Mouse (Mus musculus) layer of hippocampus, adult 2 months (tissue): ENCODE data around the gene Mpv17l2. TPM values are rescaled to one million over a fixed set of nuclear protein-coding genes. Genes with fewer than 3 reads are reported as not detected.

Source experiments
- DNase-seq, 2 experiments: peaks; one replicate each; pipeline ENCODE4 v3.0.0; 2022; ENCODE audit warnings: low spot score in 2 of 2
- H3K27ac ChIP-seq: fragments of 200-600 bp; 2 replicates; pipeline ENCODE4 v1.8.1; 2022
- H3K4me3 ChIP-seq: fragments of 200-600 bp; 2 replicates; pipeline ENCODE4 v1.8.1; 2022; ENCODE audit warnings: mild to moderate bottlenecking
- CTCF ChIP-seq: fragments of 200-600 bp; conservative IDR thresholded peaks from 2 replicates; pipeline ENCODE4 v1.8.1; 2022; ENCODE audit warnings: antibody characterized with exemption, mild to moderate bottlenecking, moderate library complexity
- microRNA-seq, 2 experiments: library from miRNA; unstranded; fragments of <30 nt; microRNA quantifications; one replicate each; pipeline ENCODE4 v1.2.0; 2021
- total RNA-seq, 2 experiments: library from RNA; stranded (reverse); gene quantifications; 2 replicates each; pipeline ENCODE4 v1.2.3; 2021

The Mpv17l2 gene
- total RNA-seq, 2 experiments from 2014 or later = 36.5 to 42.7 TPM

GRCm38 (mm10) chr8:70713991-70714390 lies 46.8 kb downstream of the Mpv17l2 start:
- no peak for TF ChIP-seq CTCF
- no peak for DNase-seq
- Histone ChIP-seq H3K4me3 (no peak overlapping the region), H3K27ac (no peak overlapping the region)

- H3K27ac ChIP-seq = no peak overlapping the region
- no peak for DNase-seq
- TF ChIP-seq CTCF = no peak
- no peak overlapping the region for H3K4me3 ChIP-seq
These were observed 49.7 kb downstream of the Mpv17l2 start for GRCm38 (mm10) chr8:70711041-70711440.

GRCm38 (mm10) chr8:70710296-70710695 lies 50.5 kb downstream of the Mpv17l2 start:
- no peak for TF ChIP-seq CTCF
- Histone ChIP-seq H3K27ac (no peak overlapping the region), H3K4me3 (no peak overlapping the region)
- no peak for DNase-seq

GRCm38 (mm10) chr8:70709794-70710193 lies 51.0 kb downstream of the Mpv17l2 start:
- no peak for TF ChIP-seq CTCF
- H3K27ac ChIP-seq = no peak overlapping the region
- no peak for DNase-seq
- H3K4me3 ChIP-seq = no peak overlapping the region

Small RNA genes lying within 50 kb of the gene (microRNA-seq; reads per million reads assigned to microRNA genes)
- 62.6 to 63.3 reads per million in 2 experiments for gene Mir7240

Other genes with a start within 250 kb of the Mpv17l2 start
- gene Fkbp8, start 233.2 kb downstream of the Mpv17l2 start, total RNA-seq = 100 to 1,000 TPM; 447 to 453 TPM
- 10 to 100 TPM; 37.2 to 40.7 TPM for gene Kxd1, start 233.0 kb downstream of the Mpv17l2 start, total RNA-seq
- gene Ell, start 221.5 kb downstream of the Mpv17l2 start, total RNA-seq = 10 to 100 TPM; 20.5 to 24.4 TPM
- gene Isyna1, start 166.6 kb downstream of the Mpv17l2 start, total RNA-seq = 10 to 100 TPM; 41.4 to 46.4 TPM
- 100 to 1,000 TPM; 274 to 297 TPM for gene Ssbp4, start 152.1 kb downstream of the Mpv17l2 start, total RNA-seq
- under 1 TPM; 0.54 to 0.97 TPM for gene Lrrc25, start 144.8 kb downstream of the Mpv17l2 start, total RNA-seq
- under 1 TPM in 1 of 2 experiments, not detected in 1; 0.25 TPM for gene Gdf15, start 128.5 kb downstream of the Mpv17l2 start, total RNA-seq
- gene Pgpep1, start 100.6 kb downstream of the Mpv17l2 start, total RNA-seq = 10 to 100 TPM; 25.4 to 29.1 TPM
- 10 to 100 TPM; 58.2 to 61.8 TPM for gene Lsm4, start 87.7 kb downstream of the Mpv17l2 start, total RNA-seq
- 100 to 1,000 TPM; 165 to 181 TPM for gene Jund, start 62.0 kb downstream of the Mpv17l2 start, total RNA-seq
- gene Iqcn, start 57.5 kb downstream of the Mpv17l2 start, total RNA-seq = under 1 TPM; 0.07 to 0.08 TPM
- gene Gm3336, start 42.4 kb downstream of the Mpv17l2 start, total RNA-seq = not detected
- 1 to 10 TPM; 1.4 to 1.5 TPM for gene Pde4c, start 37.2 kb downstream of the Mpv17l2 start, total RNA-seq
- 100 to 1,000 TPM; 775 to 798 TPM for gene Rab3a, start 6.3 kb downstream of the Mpv17l2 start, total RNA-seq
- 100 to 1,000 TPM; 160 to 169 TPM for gene Pik3r2, start 15.8 kb upstream of the Mpv17l2 start, total RNA-seq
- gene Mast3, start 44.1 kb upstream of the Mpv17l2 start, total RNA-seq = 100 to 1,000 TPM; 468 to 473 TPM
- 1 to 10 TPM in 1 of 2 experiments, under 1 TPM in 1; 0.61 to 1.1 TPM for gene Il12rb1, start 47.5 kb upstream of the Mpv17l2 start, total RNA-seq
- gene Arrdc2, start 78.8 kb upstream of the Mpv17l2 start, total RNA-seq = 10 to 100 TPM; 13.8 to 20.9 TPM
- 10 to 100 TPM; 17.4 to 18.3 TPM for gene Kcnn1, start 102.3 kb upstream of the Mpv17l2 start, total RNA-seq
- 10 to 100 TPM; 82.2 to 88.9 TPM for gene Ccdc124, start 113.0 kb upstream of the Mpv17l2 start, total RNA-seq
- gene Slc5a5, start 131.8 kb upstream of the Mpv17l2 start, total RNA-seq = 1 to 10 TPM; 5.9 to 8.0 TPM
- 100 to 1,000 TPM; 698 to 704 TPM for gene Rpl18a, start 136.5 kb upstream of the Mpv17l2 start, total RNA-seq
- 10 to 100 TPM; 97.0 to 98.1 TPM for gene Map1s, start 145.0 kb upstream of the Mpv17l2 start, total RNA-seq